Mouse (Mus musculus): ENCODE measurements around the gene Usp49. TPM values are rescaled to one million over a fixed set of nuclear protein-coding genes. Genes with fewer than 3 reads are reported as not detected.

Gene Usp49
- total RNA-seq, 2 experiments from 2014 or later, result 3.2 to 3.3 TPM

DNA sequence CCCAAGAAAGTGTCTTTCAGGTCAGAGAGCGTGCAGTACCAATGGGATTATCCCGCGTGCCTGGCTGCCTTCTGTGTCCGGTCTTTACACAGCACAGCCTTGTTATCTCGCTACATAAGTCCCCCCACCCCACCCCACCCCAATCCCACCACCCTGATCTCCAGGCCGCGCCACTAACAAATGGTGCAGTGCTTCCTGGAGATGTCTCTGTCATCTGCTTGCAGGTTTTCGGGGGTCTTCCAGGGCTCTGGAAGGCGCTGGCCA lies 57.8 kb downstream of the Usp49 start, which contains the start of gene Tomm6:
Gene Tomm6, minus strand, starts transcription at position 43 of the 264 bp plus-strand sequence.
- intact Hi-C loops (cut with DNase I), result loop anchor here (5.0 kb wide), 1 partner anchor 186 kb away; the partner anchor contains the start of gene Taf8
- DNase-seq, result no peak

DNA sequence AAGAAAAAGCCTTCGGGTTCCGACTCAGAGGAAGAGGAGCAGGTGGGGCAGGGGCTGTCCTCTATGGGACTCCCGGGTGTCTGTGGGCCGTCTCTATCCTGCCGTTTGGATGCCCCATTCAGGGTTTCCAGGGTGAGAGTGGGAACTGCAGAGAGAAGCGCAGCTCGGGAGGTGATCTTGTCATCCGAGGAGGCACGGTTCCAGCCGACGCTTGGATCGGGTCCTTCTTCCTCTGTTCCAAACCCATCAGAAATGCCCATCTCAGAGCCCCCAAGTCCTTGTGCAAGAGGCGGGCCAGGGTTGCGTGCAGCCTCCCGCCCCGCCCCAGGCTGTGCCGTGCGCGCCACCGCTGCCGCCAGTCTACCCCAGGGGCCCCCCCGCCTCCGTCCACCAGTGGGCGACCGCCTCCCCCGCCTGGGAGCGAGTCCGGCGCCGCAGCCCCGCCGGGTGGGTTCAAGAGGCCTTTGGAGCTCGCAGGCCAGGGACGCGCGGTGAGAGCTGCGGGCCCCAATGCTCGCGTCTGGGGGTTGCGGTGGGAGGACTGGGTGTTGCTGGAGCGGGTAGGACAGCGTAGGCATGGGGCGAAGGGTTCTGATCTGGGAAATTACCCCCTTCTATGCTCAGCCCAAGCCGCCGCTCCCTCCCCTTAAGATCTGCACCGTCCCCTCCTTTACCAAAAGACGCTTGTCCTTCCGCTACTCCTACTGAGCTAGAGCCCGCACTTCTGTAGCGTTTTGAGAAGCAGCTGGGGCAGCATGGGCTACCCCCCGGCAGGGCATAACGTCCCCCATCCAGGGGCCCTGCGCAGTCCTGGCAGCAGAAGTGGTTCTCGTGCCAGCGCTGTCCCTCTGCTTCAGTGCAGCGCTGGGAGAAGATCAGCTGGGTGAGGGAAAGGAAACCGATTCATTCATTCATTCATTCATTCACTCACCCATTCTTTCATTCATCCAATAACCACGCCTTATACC lies 58.4 kb downstream of the Usp49 start, which contains the start of gene Frs3:
Gene Frs3, plus strand, starts transcription at position 423 of the 968 bp plus-strand sequence.
- intact Hi-C loops (cut with DNase I), result loop anchor here (5.0 kb wide), 1 partner anchor 187 kb away; the partner anchor contains the start of gene Taf8
- DNase-seq, result peak; percentile 40 to 45

DNA sequence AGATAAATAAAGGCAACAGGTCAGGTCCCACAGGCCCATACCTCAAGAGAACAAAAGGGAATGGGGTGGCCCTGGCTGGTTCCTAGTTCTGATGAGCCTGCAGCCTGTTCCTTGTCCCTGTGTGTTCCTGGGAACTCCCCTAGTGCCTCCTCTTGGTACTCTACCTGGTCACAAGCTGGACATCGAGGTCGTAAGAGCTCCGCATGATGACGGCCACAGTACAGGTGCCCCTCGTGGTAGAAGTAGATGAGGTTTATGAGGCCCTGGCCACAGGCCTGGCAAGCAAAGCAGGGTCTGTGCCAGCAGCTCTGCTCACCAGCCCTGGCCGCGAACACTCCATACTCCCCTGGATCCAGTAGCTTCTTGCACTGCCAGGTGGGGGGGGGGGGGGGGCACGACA lies 59.4 kb downstream of the Usp49 start:
- DNase-seq, result no peak
- intact Hi-C loops (cut with DNase I), result loop anchor here (5.0 kb wide), 1 partner anchor 188 kb away; the partner anchor contains the start of gene Taf8

DNA sequence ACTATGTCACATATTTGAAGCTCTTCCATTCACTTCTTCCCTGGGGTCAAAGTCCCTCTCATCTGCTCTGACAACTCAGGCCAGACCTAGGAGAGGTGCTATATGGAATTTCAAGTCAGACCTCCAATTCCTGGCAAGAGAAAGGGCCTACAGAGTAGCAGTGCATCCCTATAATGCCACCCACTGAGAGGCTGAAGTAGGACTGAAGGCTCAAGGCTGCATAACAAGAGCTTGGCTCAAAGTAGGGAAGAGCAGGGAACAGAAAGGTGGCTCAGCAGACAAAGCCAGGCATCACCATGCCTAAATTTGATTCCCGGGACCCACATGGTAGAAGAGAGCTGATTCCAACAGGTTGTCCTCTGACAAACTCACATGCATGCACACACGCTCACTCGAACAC lies 61.2 kb downstream of the Usp49 start:
- DNase-seq, result no peak
- intact Hi-C loops (cut with DNase I), result no loop called here

DNA sequence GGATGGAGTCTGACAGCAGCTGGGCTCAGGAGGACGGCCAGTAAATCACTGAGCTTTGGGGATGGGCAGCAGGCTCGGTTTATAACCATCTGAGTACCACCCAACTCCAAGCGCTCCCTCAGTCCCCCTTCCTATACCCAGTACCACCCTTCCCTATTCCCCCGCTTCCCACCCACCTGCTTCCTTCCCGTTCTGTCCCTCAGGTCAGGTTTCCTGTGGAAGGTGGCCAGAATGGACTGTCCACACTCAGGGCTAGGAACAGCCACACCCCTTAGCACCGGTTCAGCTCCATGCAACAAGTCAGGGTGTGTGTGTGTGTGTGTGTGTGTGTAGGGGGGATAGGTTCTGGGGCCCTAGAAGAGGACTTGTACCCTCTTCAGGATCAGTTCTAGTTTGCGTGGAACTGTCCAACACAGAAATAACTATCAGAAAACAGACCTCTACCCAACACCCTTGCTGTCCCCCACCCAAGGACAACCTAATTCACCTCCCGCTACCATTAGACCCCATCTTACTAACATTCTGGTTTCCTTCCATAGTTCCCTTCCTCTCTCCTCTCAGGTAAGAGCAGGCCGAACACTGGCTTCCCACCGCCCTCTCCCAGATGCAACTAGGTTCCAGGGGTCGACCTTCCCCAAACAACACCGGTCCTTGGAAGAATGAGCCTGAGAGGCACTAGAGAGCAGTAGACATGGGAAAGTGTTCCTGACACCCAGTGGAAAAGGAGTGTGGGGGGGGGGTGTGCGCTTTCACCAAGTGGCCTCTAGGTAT lies 63.4 kb downstream of the Usp49 start:
- intact Hi-C loops (cut with DNase I), result no loop called here
- DNase-seq, result no peak

DNA sequence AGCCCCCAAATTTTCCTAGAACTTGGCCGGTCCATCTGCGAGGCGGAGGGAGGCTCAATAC lies 63.8 kb downstream of the Usp49 start, which contains the start of gene Gm21981:
Gene Gm21981, minus strand, starts transcription at position 14 of the 61 bp plus-strand sequence.
- intact Hi-C loops (cut with DNase I), result no loop called here
- no peak for DNase-seq

DNA sequence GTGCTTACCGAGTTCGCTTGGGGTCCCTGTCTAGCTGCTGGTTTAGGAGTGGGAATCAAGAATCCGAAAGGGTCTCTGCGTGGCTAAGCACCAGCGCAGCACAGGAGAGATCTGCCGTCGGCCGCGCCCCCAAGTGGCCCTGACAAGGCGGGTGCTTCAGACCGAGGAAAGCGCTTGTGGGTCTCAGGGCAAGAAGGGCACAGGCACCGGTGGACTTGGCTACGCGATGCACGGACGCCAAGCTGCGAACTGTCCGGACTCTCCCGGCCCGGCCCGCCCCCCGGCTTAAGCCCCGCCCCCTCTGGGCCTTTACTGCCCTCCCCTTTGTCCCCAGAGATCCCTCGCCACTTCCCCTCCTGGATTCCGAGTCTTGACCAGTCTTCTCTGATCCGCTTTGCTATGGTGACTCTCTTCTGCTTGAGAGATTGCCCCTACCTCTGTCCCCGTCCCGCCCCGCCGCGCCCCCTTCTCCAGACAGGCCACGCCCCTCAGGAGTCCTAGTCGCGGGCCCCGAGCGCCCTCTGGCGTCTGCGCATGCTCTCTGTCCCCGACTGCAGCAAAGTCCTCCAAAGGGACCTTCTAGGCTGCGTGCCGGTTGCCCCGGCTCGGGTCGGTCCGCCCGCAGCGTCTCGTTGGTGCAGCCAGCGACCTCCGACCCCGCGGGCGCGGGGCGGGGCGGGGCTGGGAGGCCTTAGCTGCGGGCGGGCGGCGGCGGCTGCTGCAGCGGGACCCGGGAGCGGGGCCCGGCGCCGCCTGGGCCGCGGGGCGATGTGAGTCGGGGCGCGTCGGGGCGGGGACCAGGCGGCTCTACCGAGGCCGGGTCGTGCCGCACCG lies 64.2 kb downstream of the Usp49 start, which contains the start of gene Prickle4:
Gene Prickle4, minus strand, starts transcription at position 234 of the 834 bp plus-strand sequence.
- DNase-seq, result peak; percentile 96 to 99
- intact Hi-C loops (cut with DNase I), result no loop called here

DNA sequence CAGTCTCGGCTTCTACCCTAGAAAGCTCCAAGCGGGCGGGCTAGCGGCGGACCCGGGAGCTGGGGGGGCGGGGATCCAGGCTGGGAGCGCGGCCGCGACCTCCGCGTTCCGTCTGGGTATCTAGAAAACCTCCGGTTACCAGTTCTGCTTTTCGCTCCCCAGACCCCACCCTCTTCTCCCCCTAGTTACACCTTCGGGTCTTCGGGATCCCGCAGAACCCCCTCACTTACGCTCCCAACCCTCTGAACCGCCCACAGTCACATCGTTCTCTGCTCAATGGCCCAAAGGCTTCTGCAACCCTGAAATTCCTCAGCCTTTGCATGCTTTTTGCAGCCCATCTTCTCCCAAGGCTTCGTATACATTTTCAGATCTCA lies 64.8 kb downstream of the Usp49 start:
- intact Hi-C loops (cut with DNase I), result no loop called here
- no peak for DNase-seq

DNA sequence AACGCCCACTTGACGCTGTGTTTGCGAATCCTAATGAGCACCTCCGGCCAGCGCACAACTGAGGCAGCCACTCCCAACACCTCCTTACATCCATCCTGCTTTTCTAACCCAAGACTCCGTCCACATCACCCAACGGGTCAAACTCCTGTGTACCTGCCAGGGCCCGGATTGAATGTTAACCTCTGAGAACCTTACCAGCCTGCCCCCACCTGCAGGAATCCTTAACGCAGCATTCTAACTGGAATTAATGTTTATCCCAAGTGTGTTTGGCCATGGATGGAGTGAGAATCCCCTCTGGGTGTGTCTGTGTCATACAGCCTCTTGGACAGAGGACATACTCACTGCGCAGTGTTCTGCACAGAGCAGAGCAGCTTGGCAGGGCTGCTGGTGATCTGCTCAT lies 67.7 kb downstream of the Usp49 start:
- intact Hi-C loops (cut with DNase I), result no loop called here

DNA sequence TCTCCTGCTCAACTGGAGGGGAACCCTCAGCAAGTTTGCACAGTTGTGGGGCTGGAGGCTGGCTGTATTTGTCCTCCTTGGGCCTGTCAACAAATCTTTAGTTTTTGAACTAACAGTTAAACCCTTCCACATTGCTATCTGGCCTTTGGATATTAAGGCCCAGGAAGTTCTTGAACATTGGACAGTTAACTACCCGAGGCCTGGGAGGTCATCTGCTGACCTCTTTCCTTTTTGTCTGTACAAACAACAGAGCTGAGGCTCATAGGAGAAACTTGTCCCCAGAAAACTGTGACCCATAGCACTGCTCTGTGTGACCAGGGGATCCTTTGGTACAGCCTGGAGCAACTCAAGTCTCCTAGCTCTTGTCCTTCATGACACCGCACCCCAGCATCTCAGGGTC lies 68.6 kb downstream of the Usp49 start:
- no peak for DNase-seq
- intact Hi-C loops (cut with DNase I), result no loop called here

More for the DNA sequence above, 67.7 kb downstream of the Usp49 start:
- DNase-seq, result no peak

DNA sequence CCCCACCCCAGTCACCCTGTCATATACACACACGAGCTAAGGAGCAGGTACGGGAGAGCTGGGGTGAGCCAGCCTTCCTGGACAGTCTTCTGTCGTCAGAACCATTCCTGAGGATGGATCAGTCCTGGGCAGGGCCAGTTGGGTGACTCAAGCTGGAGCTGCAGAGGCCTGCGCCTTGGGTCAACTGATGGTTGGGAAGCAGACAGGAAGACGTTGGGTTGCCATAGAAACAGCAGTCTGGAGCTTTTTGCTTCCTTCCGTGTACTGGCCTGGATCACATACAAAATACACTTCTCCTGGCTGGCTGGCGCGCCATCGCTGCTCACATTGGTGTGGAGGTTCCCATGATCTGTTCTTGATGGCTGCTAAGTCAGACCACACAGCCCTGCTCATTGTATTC lies 71.3 kb downstream of the Usp49 start:
- no peak for DNase-seq
- intact Hi-C loops (cut with DNase I), result no loop called here

DNA sequence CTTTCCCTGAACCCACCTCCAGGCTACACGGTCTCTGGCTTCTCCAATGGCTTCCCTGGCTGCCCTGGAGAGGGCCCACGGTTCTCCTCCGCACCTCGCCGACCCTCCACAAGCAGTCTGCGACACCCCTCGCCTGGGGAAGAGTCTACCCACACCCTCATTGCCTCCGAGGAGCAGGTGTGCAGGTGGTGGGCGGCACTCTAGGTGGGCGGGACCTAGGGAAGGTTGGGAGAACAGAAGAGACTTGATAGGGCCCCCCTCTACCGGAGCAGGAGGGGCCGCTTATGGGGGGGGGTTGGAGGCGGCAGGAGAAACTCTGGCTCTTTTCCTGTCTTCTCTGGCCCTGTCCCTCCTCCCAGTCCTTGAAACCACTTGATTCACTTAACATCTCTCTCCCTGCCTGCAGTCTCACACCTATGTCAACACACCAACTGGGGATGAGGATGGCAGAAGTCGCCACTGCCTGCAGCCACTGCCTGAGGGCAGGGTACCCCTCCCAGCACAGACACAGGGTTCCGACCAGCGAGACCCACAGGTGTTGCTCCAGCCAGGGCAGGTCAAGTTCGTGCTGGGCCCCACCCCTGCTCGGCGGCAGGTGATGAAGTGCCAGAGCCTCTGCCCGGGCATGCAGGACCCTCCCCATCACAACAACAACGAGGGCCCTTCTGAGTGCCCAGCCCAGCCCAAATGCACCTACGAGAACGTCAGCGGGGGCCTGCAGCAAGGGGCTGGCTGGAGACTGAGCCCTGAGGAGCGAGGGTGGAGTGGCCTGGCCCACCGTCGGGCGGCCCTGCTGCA lies 72.3 kb downstream of the Usp49 start:
- no peak for DNase-seq
- intact Hi-C loops (cut with DNase I), result no loop called here

DNA sequence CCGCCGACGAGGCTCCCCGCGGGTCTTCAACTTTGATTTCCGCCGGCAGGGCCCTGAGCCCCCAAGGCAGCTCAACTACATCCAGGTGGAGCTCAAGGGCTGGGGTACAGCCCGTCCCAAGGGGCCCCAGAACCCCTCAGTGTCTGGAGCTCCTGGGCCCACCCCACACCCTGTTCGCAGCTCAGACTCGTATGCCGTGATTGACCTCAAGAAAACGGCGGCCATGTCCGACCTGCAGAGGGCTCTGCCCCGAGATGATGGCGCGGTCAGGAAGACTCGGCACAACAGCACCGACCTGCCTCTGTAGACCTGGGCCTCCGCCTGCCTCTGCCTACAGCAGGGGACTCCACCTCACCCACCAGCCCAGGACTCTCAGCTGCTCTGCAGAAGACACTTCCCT lies 73.1 kb downstream of the Usp49 start:
- DNase-seq, result no peak
- intact Hi-C loops (cut with DNase I), result no loop called here

DNA sequence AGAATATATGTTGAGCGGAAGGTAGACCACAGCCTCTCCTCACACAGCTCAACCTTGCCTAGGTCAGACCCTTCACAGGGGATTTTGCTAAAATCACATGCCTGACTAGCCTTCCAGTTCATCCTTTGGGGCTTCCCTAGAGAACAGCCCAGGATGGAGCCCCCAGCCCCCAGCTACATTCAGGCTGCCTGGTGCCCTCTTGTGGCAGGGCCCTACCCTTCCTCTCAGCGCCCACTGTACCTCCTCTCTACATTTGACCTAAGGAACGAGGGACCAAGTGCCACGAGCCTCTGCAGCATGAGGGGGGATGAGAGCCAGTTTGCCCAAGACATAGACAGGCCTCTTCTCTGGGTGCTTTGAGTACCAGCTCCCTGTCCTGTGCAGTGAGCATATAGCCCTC lies 74.2 kb downstream of the Usp49 start:
- no peak for DNase-seq
- intact Hi-C loops (cut with DNase I), result no loop called here

DNA sequence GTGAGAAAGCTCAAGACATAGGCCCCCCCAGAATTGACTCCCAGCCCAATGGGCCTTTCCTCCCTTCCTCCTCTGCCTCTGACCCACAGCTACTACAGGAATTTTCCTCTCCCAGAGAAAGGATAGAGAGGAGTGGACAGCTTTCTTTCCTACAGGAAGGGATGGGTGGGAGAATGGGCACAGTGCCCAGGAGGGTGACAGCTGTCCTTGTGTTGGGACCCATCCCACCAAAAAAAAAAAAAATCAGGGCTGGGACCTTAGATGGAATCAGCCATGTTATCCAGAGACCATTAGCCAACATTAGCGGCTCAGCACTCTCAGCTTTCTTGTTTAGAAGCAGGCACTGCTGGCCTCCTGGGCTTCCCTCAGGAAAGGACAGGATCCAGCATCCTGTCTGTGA lies 75.7 kb downstream of the Usp49 start:
- intact Hi-C loops (cut with DNase I), result no loop called here
- no peak for DNase-seq

DNA sequence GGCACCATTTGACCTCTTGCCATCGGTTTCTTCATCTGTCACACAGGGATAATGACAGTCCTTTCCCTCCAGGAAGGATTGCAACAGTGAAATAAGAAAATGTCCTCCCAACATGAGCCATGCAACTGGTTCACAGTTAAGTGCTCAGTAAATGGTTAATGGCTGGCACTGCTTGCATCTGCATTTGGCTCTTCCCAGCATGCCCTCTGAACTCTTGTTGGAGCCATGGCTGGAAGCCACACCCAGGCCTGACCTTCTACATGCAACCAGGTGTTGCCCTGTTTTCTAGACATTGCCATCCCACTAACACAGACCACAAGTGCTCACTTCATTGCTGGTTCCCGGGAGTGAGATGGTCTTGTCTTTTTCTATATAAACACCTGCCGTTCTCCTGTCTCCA lies 77.5 kb downstream of the Usp49 start:
- intact Hi-C loops (cut with DNase I), result no loop called here
- no peak for DNase-seq

DNA sequence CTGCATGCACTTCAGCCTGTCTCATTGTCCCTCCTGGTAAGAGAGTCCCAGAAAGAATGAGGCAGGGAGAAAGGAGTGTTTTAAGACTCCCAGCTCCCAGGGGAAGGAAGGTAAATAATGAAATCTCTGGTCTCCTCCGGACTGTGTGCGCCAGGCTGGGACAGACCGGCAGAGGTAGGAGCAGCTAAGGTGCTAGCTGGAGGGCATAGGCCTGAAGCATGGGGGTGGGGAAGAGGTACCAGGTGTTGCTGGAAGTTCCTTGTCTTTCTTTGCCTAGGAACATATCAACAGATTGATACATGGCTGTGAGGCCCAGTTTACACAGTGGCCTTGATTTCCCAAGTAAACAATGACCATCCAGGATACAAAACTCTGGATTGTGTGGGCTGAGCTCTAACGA lies 78.5 kb downstream of the Usp49 start:
- intact Hi-C loops (cut with DNase I), result no loop called here

DNA sequence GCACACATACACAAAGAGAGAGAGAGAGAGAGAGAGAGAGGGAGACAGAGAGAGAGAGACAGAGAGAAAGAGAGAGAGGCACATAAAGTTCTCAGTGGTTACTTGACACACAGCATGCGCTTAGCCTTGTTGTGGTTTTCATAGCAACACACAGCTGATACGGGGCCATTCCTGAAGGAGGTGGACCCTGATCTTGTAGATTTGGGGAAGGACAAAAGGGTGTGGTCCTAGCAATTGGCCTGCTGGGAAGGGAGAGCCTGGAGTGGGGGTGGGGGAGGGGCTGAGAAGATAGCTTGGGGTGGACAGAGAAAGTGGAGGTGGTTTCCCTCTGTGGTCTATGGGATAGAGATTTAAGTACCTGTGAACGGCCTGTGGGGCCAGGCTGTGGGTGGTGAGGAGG lies 79.5 kb downstream of the Usp49 start:
- DNase-seq, result no peak
- intact Hi-C loops (cut with DNase I), result no loop called here

More for the DNA sequence above, 78.5 kb downstream of the Usp49 start:
- no peak for DNase-seq

DNA sequence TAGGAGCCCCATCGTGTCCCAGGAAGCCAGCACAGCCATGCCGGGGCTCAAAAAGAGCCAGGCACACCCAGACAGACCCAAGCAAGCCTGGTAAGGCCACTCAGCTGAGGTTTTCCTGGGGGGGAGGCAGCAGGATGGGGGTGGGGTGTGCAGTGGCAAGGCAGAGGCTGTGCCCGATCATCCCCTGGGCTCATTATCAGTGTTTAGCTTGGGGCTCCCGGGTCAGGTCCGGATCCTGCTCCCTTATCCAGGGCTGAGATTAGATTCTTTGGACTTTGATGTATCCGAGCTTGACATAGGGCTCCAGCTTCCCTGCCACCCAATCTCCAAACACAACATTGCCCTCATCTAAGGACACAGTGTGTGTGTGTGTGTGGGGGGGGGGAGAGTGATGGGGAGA lies 81.4 kb downstream of the Usp49 start:
- intact Hi-C loops (cut with DNase I), result no loop called here
- no peak for DNase-seq

DNA sequence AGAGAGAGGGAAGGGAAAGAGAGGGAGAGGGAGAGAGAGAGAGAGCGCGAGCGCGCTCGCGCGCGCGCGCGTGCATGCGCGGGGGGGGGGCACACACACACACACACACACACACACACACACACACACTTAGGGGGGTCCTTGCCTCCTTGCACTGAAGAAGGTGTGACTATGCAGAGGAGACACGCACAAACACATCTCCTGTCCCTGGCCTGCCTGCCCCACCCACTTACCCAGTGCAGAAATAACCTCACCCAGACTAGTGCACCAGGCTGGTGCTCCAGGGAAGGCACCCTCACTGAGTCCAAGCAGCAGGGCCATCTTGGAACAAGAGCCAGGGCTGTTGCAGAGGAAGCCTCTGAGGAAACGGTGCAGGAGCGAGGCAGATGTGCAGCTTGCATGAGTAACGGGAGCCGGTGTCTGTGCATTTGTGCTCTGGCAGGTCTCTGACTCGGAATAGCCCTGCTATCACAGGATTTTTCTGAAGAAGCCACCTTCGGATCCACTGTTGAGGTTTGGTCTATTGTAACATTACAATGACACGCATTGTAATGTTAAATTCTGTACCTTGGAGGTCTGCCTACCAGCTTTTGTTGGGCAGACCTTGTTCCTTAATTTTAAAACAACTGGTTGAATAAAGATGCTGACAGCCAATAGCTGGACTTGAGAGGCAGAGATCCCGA lies 82.5 kb downstream of the Usp49 start:
- intact Hi-C loops (cut with DNase I), result no loop called here
- DNase-seq, result no peak
